Mouse (Mus musculus): ENCODE measurements around the gene Mfsd2a.

DNA sequence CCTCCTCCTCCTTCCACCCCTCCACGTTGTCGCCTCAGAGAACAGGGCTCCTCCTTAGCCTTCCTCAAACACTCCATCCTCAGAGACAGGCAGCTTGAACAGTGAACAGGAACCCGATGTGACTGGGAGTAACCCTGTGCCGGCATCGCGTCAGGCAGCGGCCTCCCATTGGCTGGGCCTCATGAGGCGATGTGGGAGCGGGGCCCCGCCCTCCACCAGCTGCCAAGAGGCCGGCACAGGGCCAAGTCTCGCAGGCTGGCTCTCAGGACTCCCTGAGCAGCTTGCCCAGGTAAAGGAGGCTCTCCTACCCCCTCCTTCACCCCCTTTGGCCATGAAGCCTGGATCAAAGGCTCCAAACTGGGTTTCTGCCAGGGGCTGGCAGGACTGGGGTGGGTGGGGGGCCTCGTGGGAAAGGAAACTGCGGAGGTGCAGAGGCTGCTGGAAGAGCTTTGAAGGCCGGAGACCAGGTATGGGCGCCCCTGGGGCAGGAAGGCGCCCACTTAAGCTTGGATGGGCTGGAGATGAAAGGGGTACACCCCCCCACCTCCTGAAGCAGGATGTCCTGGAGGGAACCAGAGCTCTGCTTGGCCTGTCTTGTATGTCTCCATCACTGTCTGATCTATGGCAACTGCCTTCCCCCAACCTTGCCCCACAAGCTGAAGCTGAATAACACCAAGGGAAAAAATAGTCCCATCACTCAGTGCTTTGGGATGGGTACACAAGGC, 5.4 kb downstream of the Mfsd2a start:
- TF ChIP-seq CTCF (IDR thresholded peaks at IDR 0.05; ENCODE audit: low read depth) (no peak), EP300 (IDR thresholded peaks at IDR 0.05; ENCODE audit: low read depth) (no peak)

Measured in heart, postnatal 0 days (tissue).